Mouse (Mus musculus): ENCODE measurements around the gene Smc1a. TPM values are rescaled to one million over a fixed set of nuclear protein-coding genes. Genes with fewer than 3 reads are reported as not detected.
A peak's percentile ranks its signal among the peaks of the same experiment; 100 is the strongest.

The Smc1a gene
- 70.7 and 77.4 TPM in 2 replicates for polyA plus RNA-seq (2015; fragmentation: Nextera tagmentation; extraction: Ambion mirVana)

GRCm38 (mm10) chrX:152016151-152017145 lies at the start of gene Smc1a, which contains the start of gene Ribc1:
Gene Smc1a, plus strand, starts transcription at chrX:152016428.
Gene Ribc1, minus strand, starts transcription at chrX:152016295.
- no peaks in the 10 kb centered on the region for H3K36me3 ChIP-seq
- H3K4me1 ChIP-seq (replicated peaks): peaks cover 6% of the 10 kb centered on the region; the same call in 1 of the 2 replicates
- peak; percentile 99 for ATAC-seq (ENCODE audit: low FRiP score, low read depth)
- H3K27ac ChIP-seq (replicated peaks): peak within 1 kb of the TSS; percentile 90
- no peaks in the 10 kb centered on the region for H3K9me3 ChIP-seq
- 17% methylated on average over 64 of the region's 64 CpGs for WGBS
- peak within 1 kb of the TSS; percentile 63 for H3K4me3 ChIP-seq
- H3K9ac ChIP-seq: peak within 1 kb of the TSS; percentile 67
- peaks cover 16% of the 10 kb centered on the region; the same call in 1 of the 2 replicates for H3K27me3 ChIP-seq
- H3K4me2 ChIP-seq: peak within 1 kb of the TSS; percentile 60

GRCm38 (mm10) chrX:151999006-151999710 lies 17.1 kb upstream of the Smc1a start:
- Histone ChIP-seq H3K27me3 (peaks cover 37% of the 10 kb centered on the region; the same call in 1 of the 2 replicates), H3K36me3 (no peaks in the 10 kb centered on the region), H3K27ac (replicated peaks) (no peak overlapping the region), H3K4me3 (no peak overlapping the region), H3K9me3 (no peaks in the 10 kb centered on the region), H3K4me1 (replicated peaks) (no peaks in the 10 kb centered on the region), H3K4me2 (no peak overlapping the region), H3K9ac (no peak overlapping the region)
- no peak for ATAC-seq (ENCODE audit: low FRiP score, low read depth)
- 65% methylated on average over 4 of the region's 4 CpGs for WGBS

DNA sequence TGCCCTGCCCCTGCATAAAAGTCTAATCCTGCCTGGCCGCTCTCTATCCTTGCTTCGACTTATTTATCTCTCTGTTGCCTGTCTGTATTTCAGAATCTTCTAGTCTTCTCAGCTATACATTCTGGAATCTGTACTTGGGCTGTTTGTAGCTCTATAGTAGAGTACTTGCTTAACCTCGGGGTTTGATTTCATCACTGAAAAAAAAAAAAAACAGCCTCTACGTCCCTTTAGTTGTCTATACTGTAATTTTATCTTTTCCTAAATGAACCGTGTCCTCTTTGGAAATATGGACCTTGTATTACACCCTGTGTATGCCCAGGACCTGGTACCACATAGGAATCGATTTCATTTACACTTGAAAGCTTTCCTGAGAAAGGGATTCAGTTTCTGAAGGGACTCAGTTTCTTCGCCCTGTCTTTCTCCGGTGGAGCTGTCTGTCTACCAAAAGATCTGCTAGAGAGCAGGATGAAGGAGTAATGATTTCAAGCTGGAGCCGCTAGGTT lies 15.0 kb upstream of the Smc1a start:
- H3K27ac ChIP-seq (replicated peaks): 0 out of 2 replicates have a peak overlapping the region, but pooled peaks have one; percentile 3
- H3K9ac ChIP-seq: no peak overlapping the region
- H3K4me3 ChIP-seq: peak overlapping the region; percentile 48
- ATAC-seq (ENCODE audit: low FRiP score, low read depth): no peak
- H3K9me3 ChIP-seq: no peaks in the 10 kb centered on the region
- WGBS: 47% methylated on average over 9 of the region's 9 CpGs
- peaks cover 45% of the 10 kb centered on the region; the same call in 1 of the 2 replicates for H3K27me3 ChIP-seq
- peak overlapping the region; percentile 66 for H3K4me2 ChIP-seq
- no peaks in the 10 kb centered on the region for H3K4me1 ChIP-seq (replicated peaks)
- no peaks in the 10 kb centered on the region for H3K36me3 ChIP-seq

DNA sequence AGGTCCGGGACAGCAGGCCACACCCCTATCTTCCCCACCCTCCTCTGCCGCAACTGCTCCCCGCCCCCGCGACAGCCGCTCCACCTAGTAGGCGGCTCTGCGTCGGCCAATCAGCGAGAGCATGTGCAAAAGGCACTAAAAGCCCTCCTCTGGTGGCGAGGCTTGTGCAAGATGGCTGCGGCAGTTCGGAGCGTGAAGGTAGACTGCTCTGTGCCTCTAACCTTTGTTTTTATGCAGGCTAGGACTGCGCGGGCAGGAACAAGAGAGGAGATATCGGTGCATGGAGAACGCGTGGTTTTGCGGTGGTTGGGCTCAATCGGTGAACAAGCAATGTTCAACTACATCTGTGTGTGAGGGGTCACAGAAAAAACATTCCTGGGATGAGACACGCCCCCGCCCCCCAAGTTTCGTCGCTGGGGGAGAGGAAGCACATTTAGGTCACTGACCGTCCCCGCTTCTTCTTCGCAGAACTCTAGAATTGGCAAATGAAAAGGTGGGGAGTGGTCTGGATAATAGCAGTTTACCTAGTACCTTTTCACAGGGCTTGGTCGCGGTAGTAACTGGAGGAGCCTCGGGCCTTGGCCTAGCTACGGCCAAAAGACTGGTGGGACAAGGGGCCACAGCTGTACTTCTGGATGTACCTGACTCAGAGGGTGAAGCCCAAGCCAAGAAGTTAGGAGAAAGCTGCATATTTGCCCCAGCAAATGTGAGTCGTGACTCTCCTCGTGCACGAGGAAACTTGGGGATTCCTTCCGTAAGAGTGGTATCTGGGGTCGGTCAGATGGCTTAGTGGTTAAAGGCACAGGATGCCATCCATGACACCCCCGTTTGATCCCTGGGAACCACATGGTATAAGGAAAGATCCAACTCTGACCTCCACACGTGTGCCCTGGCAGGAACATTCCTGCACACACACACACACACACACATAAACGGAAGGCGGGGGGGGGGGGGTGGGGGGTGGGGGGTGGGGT lies 14.2 kb upstream of the Smc1a start, which contains the start of gene Hsd17b10:
Gene Hsd17b10 (plus strand): TSS at position 109 of the 974 bp plus-strand sequence.
- H3K4me1 ChIP-seq (replicated peaks): no peaks in the 10 kb centered on the region
- 18% methylated on average over 39 of the region's 41 CpGs for WGBS
- H3K36me3 ChIP-seq: no peaks in the 10 kb centered on the region
- peak within 1 kb of the TSS; percentile 47 for H3K9ac ChIP-seq
- H3K27me3 ChIP-seq: peaks cover 41% of the 10 kb centered on the region; the same call in 1 of the 2 replicates
- H3K4me2 ChIP-seq: peak within 1 kb of the TSS; percentile 66
- H3K27ac ChIP-seq (replicated peaks): 0 out of 2 replicates have a peak within 1 kb of the TSS, but pooled peaks have one; percentile 52
- H3K9me3 ChIP-seq: no peaks in the 10 kb centered on the region
- H3K4me3 ChIP-seq: peak within 1 kb of the TSS; percentile 48
- ATAC-seq (ENCODE audit: low FRiP score, low read depth): peak; percentile 98

DNA sequence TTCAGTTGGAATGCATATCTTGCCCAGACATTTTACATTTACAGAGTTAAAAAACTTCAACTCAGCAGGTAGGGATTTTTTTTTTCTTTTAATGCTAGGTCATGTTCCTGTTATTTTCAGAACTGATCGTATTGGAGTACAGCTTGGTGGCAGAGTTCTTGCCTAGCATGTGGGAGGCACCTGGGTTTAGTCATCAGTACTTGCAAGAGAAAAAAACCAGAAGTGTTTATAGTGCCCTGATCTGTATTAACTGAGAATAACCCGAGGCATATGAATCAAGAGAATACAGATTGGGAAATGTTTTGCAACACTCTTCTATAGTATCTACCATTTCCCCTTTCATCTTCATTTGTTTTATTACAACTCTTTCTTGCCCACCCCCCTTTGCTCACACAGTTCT lies 13.4 kb upstream of the Smc1a start:
- H3K27ac ChIP-seq (replicated peaks): no peak overlapping the region
- no peak overlapping the region for H3K9ac ChIP-seq
- no peaks in the 10 kb centered on the region for H3K4me1 ChIP-seq (replicated peaks)
- no peaks in the 10 kb centered on the region for H3K9me3 ChIP-seq
- H3K27me3 ChIP-seq: peaks cover 39% of the 10 kb centered on the region; the same call in 1 of the 2 replicates
- H3K4me2 ChIP-seq: peak overlapping the region; percentile 66
- H3K36me3 ChIP-seq: no peaks in the 10 kb centered on the region
- ATAC-seq (ENCODE audit: low FRiP score, low read depth): no peak
- 0 out of 2 replicates have a peak overlapping the region, but pooled peaks have one; percentile 48 for H3K4me3 ChIP-seq
- WGBS: 83% methylated on average over 2 of the region's 2 CpGs

- no peaks in the 10 kb centered on the region for H3K9me3 ChIP-seq
- no peak overlapping the region for H3K27ac ChIP-seq (replicated peaks)
- no peaks in the 10 kb centered on the region for H3K36me3 ChIP-seq
- H3K4me2 ChIP-seq: no peak overlapping the region
- no peak overlapping the region for H3K9ac ChIP-seq
- WGBS: 90% methylated on average over 1 of the region's 1 CpGs
- ATAC-seq (ENCODE audit: low FRiP score, low read depth): no peak
- H3K27me3 ChIP-seq: peaks cover 34% of the 10 kb centered on the region; the same call in 1 of the 2 replicates
- no peaks in the 10 kb centered on the region for H3K4me1 ChIP-seq (replicated peaks)
- no peak overlapping the region for H3K4me3 ChIP-seq
These were observed 8.4 kb upstream of the Smc1a start for GRCm38 (mm10) chrX:152007863-152008262.

DNA sequence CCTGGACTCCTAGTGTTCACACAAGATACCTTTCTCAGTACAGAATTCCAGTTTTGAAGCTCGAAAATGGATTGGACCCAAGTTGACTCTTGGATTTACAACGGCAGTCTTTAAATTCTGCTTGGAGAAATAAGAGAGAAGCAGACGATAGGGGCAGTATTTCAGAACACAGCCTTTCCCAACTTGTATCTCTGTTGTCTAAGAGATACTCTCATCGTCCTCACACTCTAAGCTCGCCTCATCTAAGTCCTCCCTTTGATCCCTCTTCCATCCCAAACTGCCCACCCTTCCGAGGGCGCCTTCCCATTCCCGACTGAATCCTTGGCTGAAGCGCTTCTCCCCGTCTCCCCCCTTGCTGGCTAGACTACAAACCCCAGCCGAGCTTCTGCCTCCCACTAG lies 477 bp upstream of the Smc1a start:
- no peaks in the 10 kb centered on the region for H3K36me3 ChIP-seq
- 24% methylated on average over 11 of the region's 11 CpGs for WGBS
- H3K9ac ChIP-seq: peak overlapping the region; percentile 67
- peak overlapping the region; percentile 60 for H3K4me2 ChIP-seq
- no peaks in the 10 kb centered on the region for H3K9me3 ChIP-seq
- ATAC-seq (ENCODE audit: low FRiP score, low read depth): no peak; the same call in 1 of the 2 replicates
- peaks cover 15% of the 10 kb centered on the region; the same call in 1 of the 2 replicates for H3K27me3 ChIP-seq
- H3K4me3 ChIP-seq: peak overlapping the region; percentile 63
- H3K27ac ChIP-seq (replicated peaks): peak overlapping the region; percentile 88
- H3K4me1 ChIP-seq (replicated peaks): peaks cover 6% of the 10 kb centered on the region; the same call in 1 of the 2 replicates

- peak overlapping the region; percentile 63 for H3K4me3 ChIP-seq
- no peak for ATAC-seq (ENCODE audit: low FRiP score, low read depth)
- H3K9ac ChIP-seq: peak overlapping the region; percentile 61
- no peaks in the 10 kb centered on the region for H3K36me3 ChIP-seq
- H3K27ac ChIP-seq (replicated peaks): peak overlapping the region; percentile 90
- peaks cover 16% of the 10 kb centered on the region; the same call in 1 of the 2 replicates for H3K27me3 ChIP-seq
- peaks cover 6% of the 10 kb centered on the region; the same call in 1 of the 2 replicates for H3K4me1 ChIP-seq (replicated peaks)
- 25% methylated on average over 14 of the region's 14 CpGs for WGBS
- H3K4me2 ChIP-seq: peak overlapping the region; percentile 57
- H3K9me3 ChIP-seq: no peaks in the 10 kb centered on the region
These were observed 958 bp downstream of the Smc1a start for GRCm38 (mm10) chrX:152017186-152017585.

DNA sequence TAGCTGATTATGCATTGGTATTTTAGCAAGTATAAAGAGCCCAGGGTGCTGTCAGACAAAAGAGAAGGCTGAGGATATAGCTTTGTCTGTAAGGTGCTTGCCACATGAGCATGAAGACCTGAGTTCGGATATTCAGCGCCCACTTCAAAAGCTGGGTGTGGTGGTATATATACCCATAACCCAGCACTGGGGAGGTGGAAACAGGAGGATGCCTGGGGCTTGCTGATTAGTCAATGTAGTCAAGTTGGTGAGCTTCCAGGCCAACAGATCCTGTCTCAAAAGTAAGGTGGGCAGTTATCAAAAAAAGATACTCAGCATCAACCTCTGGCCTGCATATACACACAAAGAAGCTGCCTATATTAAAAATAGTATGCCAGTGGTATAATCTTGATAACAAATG lies 3.1 kb downstream of the Smc1a start:
- peaks cover 16% of the 10 kb centered on the region; the same call in 1 of the 2 replicates for H3K27me3 ChIP-seq
- H3K9me3 ChIP-seq: no peaks in the 10 kb centered on the region
- H3K4me2 ChIP-seq: no peak overlapping the region
- no peak overlapping the region for H3K27ac ChIP-seq (replicated peaks)
- H3K4me1 ChIP-seq (replicated peaks): peaks cover 6% of the 10 kb centered on the region; the same call in 1 of the 2 replicates
- no peak overlapping the region for H3K4me3 ChIP-seq
- WGBS: 90% methylated on average over 2 of the region's 2 CpGs
- no peak for ATAC-seq (ENCODE audit: low FRiP score, low read depth)
- no peaks in the 10 kb centered on the region for H3K36me3 ChIP-seq
- no peak overlapping the region for H3K9ac ChIP-seq

DNA sequence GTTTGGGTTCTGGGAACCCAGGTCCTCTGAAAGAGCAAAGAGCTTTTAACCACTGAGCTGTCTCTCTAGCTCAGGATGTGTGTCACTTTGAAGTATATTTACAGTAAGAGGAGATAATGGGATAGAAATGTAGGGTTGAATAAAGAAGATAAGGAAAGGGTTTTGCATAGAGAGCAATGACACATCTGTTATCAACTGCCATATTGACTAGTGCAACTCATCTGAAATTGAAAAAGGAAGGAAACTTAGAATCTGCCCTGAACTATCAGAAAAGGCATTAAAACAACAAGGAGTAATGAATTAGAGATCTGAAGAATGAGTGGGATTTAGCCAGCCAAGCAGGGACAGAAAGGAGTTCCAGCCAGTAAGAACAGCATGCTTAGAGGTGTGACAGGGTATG lies 23.6 kb downstream of the Smc1a start:
- H3K27me3 ChIP-seq: peaks cover 29% of the 10 kb centered on the region; the same call in 1 of the 2 replicates
- no peak overlapping the region for H3K4me3 ChIP-seq
- no peaks in the 10 kb centered on the region for H3K9me3 ChIP-seq
- H3K4me2 ChIP-seq: no peak overlapping the region
- H3K4me1 ChIP-seq (replicated peaks): no peaks in the 10 kb centered on the region
- H3K27ac ChIP-seq (replicated peaks): no peak overlapping the region
- ATAC-seq (ENCODE audit: low FRiP score, low read depth): no peak
- H3K9ac ChIP-seq: no peak overlapping the region
- 0 out of 2 replicates have a peak, but pooled peaks cover 12% of the 10 kb centered on the region for H3K36me3 ChIP-seq
